11 mouse cellular contexts compared by ENCODE assay signal in genomic region chr10:36546622-36547021, GRCm38 (mm10). TPM values are rescaled to one million over a fixed set of nuclear protein-coding genes. Genes with fewer than 3 reads are reported as not detected.
DNase-seq lines count a peak whose midpoint lies in the region; TF ChIP-seq lines count a peak whose summit lies in the region.
"Had no signal": no experiment of that assay in that cellular context is flagged by ENCODE, and none has a peak within 500 bp of the region (broad histone marks: within the 10 kb centered on the region; RNA-seq: fewer than 3 reads in every experiment).

No protein-coding gene starts in this region.

- no peaks in the 10 kb centered on the region for H3K4me1 ChIP-seq in MEL (ENCODE audit: control insufficient read depth in 1 of 2, insufficient read depth in 2 of 2, low read length in 2 of 2)
- H3K4me1 ChIP-seq: embryonic facial prominence, embryonic 13.5 days had no signal

- no peak overlapping the region for H3K4me3 ChIP-seq in MEL (ENCODE audit: control insufficient read depth in 1 of 2, insufficient read depth in 1 of 2, low read depth in 2 of 2, low read length in 2 of 2)
- H3K4me3 ChIP-seq: embryonic facial prominence, embryonic 13.5 days had no signal

- peak; percentile 17 for TF ChIP-seq RAD21 in MEL (IDR thresholded peaks at IDR 0.05; ENCODE audit: low read depth, low read length)

- no peak overlapping the region for H3K27ac ChIP-seq in MEL (ENCODE audit: control insufficient read depth, low read depth, low read length)
- H3K27ac ChIP-seq: embryonic facial prominence, embryonic 13.5 days had no signal

- no peak for TF ChIP-seq POLR2A in MEL (IDR thresholded peaks at IDR 0.05; ENCODE audit: control insufficient read depth in 1 of 2, insufficient read depth in 1 of 2, low read depth in 1 of 2, low read length in 2 of 2, poor library complexity in 1 of 2)

- no peak overlapping the region for H3K9ac ChIP-seq in MEL (ENCODE audit: control insufficient read depth, low read depth, low read length, poor library complexity, severe bottlenecking)
- H3K9ac ChIP-seq: embryonic facial prominence, embryonic 13.5 days had no signal

- peak; percentile 14 to 45 (median 26); a peak in 3 of 6 replicates for TF ChIP-seq CTCF in MEL (IDR thresholded peaks at IDR 0.05 in 2 of 3, conservative IDR thresholded peaks at IDR 0.05 in 1 of 3; ENCODE audit: control insufficient read depth in 1 of 3, insufficient read depth in 1 of 3, low read depth in 2 of 3, low read length in 3 of 3, poor library complexity in 1 of 3, severe bottlenecking in 1 of 3)

- no peaks in the 10 kb centered on the region for H3K27me3 ChIP-seq in MEL (ENCODE audit: control insufficient read depth in 1 of 2, insufficient read depth in 2 of 2, low read length in 2 of 2)
- H3K27me3 ChIP-seq: embryonic facial prominence, embryonic 13.5 days had no signal

- DNase-seq in cerebellum, adult 9-10 months = peak; percentile 7
- no peak for DNase-seq in cerebellum, postnatal 36 days
- DNase-seq in kidney, postnatal 36 days = peak; percentile 2 to 6
- no peak for DNase-seq in kidney, adult 8-10 months
- DNase-seq in MEL (ENCODE audit: low read depth, low spot score) = peak; percentile 41
- DNase-seq in forelimb bud, embryonic 11.5 days (ENCODE audit: low read depth, low spot score) = peak; percentile 32
- no peak for DNase-seq in frontal cortex, postnatal 14 days (ENCODE audit: low spot score in 2 of 2)
- DNase-seq in T-cell, adult 2 months (ENCODE audit: low spot score) = no peak
- DNase-seq: liver had no signal

- no peak for TF ChIP-seq EP300 in MEL (IDR thresholded peaks at IDR 0.05; ENCODE audit: low read depth in 1 of 2, low read length in 2 of 2)

- H3K36me3 ChIP-seq in MEL (ENCODE audit: control insufficient read depth in 1 of 2, insufficient read depth in 2 of 2, low read length in 2 of 2) = no peaks in the 10 kb centered on the region
- H3K36me3 ChIP-seq: embryonic facial prominence, embryonic 13.5 days had no signal

- no peaks in the 10 kb centered on the region for H3K9me3 ChIP-seq in MEL (replicated peaks; ENCODE audit: insufficient read depth, low read length)
- H3K9me3 ChIP-seq: embryonic facial prominence, embryonic 13.5 days had no signal

- H3K79me2 ChIP-seq in MEL (ENCODE audit: control insufficient read depth, insufficient read depth, low read length, poor library complexity) = no peaks in the 10 kb centered on the region

TF ChIP-seq in MEL, 35 proteins besides CTCF, POLR2A, EP300 and RAD21:
- TF ChIP-seq GATA1 (IDR thresholded peaks at IDR 0.05; ENCODE audit: low read depth, low read length) (no peak), TAL1 (IDR thresholded peaks at IDR 0.05; ENCODE audit: low read length) (no peak), HCFC1 (IDR thresholded peaks at IDR 0.05; ENCODE audit: low read depth, low read length) (no peak), SMC3 (IDR thresholded peaks at IDR 0.05; ENCODE audit: low read depth, low read length) (peak; percentile 28; the same call in 1 of the 2 replicates), KAT2A (conservative IDR thresholded peaks at IDR 0.05; ENCODE audit: low read depth, low read length) (no peak), E2F4 (IDR thresholded peaks at IDR 0.05; ENCODE audit: borderline replicate concordance, low read depth, low read length) (no peak), POLR2AphosphoS2 (IDR thresholded peaks at IDR 0.05; ENCODE audit: low read length) (no peak)

RNA-seq across cellular contexts. Expression of gene Hs3st5, which starts 40.0 kb away (rescaled TPM):
- total RNA-seq in MEL (2012; rRNA removed) = not detected in 2 replicates
- polyA plus RNA-seq in MEL (2012; ENCODE audit: insufficient read depth in 1 of 2, insufficient read length in 2 of 2, low read depth in 1 of 2, low replicate concordance in 2 of 2, missing spikeins in 1 of 2) = not detected
- total RNA-seq: hematopoietic stem cell, adult 5-6 weeks had no signal

Comparison
In these comparisons a context has a peak if more than half of its experiments do, and no peak if none do; other contexts are left out.
1. DNase-seq: peak in cerebellum, adult 9-10 months (single experiment), kidney, postnatal 36 days (2 of 2), MEL (single experiment) and forelimb bud, embryonic 11.5 days (single experiment); none in cerebellum, postnatal 36 days (0 of 2), kidney, adult 8-10 months (0 of 2), frontal cortex, postnatal 14 days (0 of 2) and T-cell, adult 2 months (single experiment).